Mouse (Mus musculus) thymus, adult 2 months (tissue): ENCODE data around the gene Gipc2.

Experiments
- CTCF ChIP-seq: fragments of 200-500 bp; IDR thresholded peaks from 2 replicates; pipeline ENCODE4 v1.5.1; 2012; ENCODE audit warnings: mild to moderate bottlenecking, control low read depth, low read length, moderate library complexity, borderline replicate concordance; ENCODE audit not compliant: control insufficient read depth, poor library complexity, insufficient read depth; ENCODE audit errors: extremely low read depth
- POLR2A ChIP-seq: fragments of 200-500 bp; IDR thresholded peaks from 2 replicates; pipeline ENCODE4 v1.6.1; 2012; ENCODE audit warnings: mild to moderate bottlenecking, low read length, control low read depth, moderate library complexity; ENCODE audit not compliant: control insufficient read depth, poor library complexity, insufficient read depth; ENCODE audit errors: extremely low read depth

- TF ChIP-seq POLR2A: no peak
- TF ChIP-seq CTCF: no peak
These were observed 6.4 kb upstream of the Gipc2 start for GRCm38 (mm10) chr3:152172322-152172935.
